Mouse (Mus musculus): ENCODE measurements around the gene Grap. TPM values are rescaled to one million over a fixed set of nuclear protein-coding genes. Genes with fewer than 3 reads are reported as not detected.

Gene Grap
- polyA plus RNA-seq, 1 experiment from 2014 or later = 6.8 TPM

DNA sequence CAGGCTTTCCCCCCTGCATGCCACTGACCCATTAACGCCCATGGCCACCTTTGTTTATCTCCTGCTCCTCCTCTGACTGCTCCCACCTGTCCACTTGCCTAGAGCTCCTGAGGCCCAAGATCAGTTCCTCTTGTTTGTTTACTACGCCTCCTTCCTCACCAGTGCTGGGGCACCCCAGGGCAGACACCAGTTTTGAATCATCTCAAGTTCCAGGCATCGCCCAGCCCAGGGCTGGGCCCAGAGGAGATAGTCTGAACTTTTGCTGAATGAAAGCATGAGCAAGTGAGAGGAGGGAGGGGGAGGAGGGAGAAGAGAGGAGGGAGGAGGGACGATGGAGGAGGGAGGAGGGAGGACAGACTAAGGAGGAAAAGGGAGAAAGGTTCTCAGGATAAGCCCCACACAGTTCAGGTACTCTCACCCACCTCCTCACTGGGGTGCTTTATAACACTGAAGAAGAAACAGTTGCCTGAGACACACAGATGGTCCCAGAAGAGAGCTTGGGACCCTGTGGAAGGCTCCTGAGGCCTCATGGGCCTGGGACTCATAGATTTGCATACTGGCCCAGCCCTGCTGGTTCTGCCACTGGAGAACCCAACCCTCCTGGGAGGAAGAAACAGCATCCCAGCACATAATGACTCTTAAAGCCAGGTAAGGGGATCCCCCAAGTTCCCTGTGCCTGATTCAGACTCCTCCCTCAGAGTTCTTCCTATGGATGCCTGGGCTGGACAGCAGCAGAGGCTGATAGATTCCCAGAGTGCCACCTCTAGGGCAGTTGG lies 26.2 kb downstream of the Grap start:
- Histone ChIP-seq H3K9me3 (ENCODE audit: control insufficient read depth, low read length) (no peaks in the 10 kb centered on the region), H3K27me3 (ENCODE audit: control insufficient read depth, insufficient read depth, low read length) (peaks cover 15% of the 10 kb centered on the region), H3K4me3 (ENCODE audit: low read depth, low read length) (no peak overlapping the region), H3K36me3 (ENCODE audit: control insufficient read depth, insufficient read depth, low read length) (no peaks in the 10 kb centered on the region), H3K4me1 (replicated peaks; ENCODE audit: control insufficient read depth, insufficient read depth, low read length) (peaks cover 5% of the 10 kb centered on the region), H3K9ac (ENCODE audit: low read depth, low read length) (no peak overlapping the region), H3K4me2 (replicated peaks; ENCODE audit: low read depth, low read length) (no peak overlapping the region), H3K27ac (ENCODE audit: low read depth, low read length) (no peak overlapping the region)
- ATAC-seq (ENCODE audit: low FRiP score) (no peak), DNase-seq (ENCODE audit: low spot score) (no peak)
- 75% methylated on average over 4 of the region's 4 CpGs for WGBS

DNA sequence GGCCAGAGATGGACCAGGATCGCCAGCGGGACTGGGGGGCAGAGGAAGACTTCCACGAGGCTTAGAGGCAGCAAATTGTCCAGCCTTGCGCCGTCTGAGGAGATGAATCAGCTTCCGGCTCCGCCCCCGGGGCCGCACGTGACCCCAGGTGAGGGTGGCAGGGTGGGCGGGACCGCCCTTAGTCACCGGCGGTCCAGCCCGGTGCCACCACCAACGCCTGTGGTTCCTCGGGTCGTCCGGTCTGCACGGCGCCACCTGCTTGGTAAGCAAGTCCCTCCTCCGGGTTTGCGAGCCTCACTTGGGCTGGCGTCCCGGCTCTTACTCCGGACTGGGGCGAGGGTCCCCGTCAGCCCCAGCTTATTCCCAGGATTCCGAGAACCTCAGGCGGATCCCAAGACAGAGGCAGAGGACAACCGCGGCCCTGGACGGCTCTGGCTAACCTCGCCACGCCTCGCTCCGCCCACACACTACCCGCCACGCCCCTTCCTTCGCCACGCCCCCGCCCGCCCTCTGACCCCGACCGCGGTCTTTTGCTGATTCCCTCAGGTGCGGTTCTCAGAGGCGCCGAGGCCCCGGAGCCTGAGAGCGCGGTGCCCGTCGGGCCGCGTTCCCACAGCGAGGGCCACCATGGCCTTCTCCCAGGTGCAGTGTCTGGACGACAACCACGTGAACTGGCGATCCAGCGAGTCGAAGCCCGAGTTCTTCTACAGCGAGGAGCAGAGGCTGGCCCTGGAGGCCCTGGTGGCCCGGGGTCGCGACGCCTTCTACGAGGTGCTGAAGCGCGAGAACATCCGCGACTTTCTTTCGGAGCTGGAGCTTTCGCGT lies 31.1 kb downstream of the Grap start, which contains the start of gene Fam83g:
Fam83g (plus strand) TSS at position 185 of the 825 bp plus-strand sequence.
- DNase-seq (ENCODE audit: low spot score) (peak; percentile 61), ATAC-seq (ENCODE audit: low FRiP score) (peak; percentile 49; the same call in 1 of the 2 replicates)
- Histone ChIP-seq H3K27ac (ENCODE audit: low read depth, low read length) (no peak within 1 kb of the TSS), H3K27me3 (ENCODE audit: control insufficient read depth, insufficient read depth, low read length) (peaks cover 31% of the 10 kb centered on the region), H3K9ac (ENCODE audit: low read depth, low read length) (peak within 1 kb of the TSS; percentile 4; the same call in 1 of the 2 replicates), H3K4me1 (replicated peaks; ENCODE audit: control insufficient read depth, insufficient read depth, low read length) (no peaks in the 10 kb centered on the region), H3K9me3 (ENCODE audit: control insufficient read depth, low read length) (no peaks in the 10 kb centered on the region), H3K4me3 (ENCODE audit: low read depth, low read length) (peak within 1 kb of the TSS; percentile 35), H3K4me2 (replicated peaks; ENCODE audit: low read depth, low read length) (peak within 1 kb of the TSS; percentile 41), H3K36me3 (ENCODE audit: control insufficient read depth, insufficient read depth, low read length) (no peaks in the 10 kb centered on the region)
- WGBS = 1% methylated on average over 67 of the region's 76 CpGs

DNA sequence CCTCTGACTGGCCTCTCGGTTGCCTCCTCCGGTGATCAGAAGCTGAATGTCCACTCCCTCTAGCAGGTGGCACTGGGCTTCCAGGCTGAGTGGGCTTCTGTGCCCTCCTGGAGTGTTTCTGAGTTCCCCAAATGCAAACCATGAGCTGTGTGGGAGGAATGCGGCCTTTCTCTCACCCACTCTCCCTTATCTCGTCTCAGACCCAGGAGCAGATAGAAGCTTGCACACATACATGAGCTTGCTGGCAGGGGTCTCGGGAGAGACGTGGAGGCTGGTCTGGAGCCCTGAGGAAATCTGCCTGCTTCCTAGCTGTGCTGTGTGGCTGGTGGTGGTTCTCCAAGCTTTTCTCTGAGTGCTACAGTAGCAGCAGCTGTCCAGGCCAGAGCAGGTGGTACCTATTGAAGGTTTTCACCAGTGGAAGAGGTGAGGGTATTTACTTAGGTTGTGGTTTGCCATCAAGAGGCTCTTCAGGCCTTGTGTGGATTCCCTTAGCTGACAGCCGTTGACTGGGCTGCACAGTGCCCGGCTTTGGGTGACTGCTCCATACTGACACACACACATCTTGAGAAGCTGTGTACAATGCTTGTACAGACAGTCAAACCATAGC lies 32.2 kb downstream of the Grap start:
- H3K9ac ChIP-seq (ENCODE audit: low read depth, low read length) = no peak overlapping the region
- no peaks in the 10 kb centered on the region for H3K4me1 ChIP-seq (replicated peaks; ENCODE audit: control insufficient read depth, insufficient read depth, low read length)
- H3K27ac ChIP-seq (ENCODE audit: low read depth, low read length) = no peak overlapping the region
- WGBS = 72% methylated on average over 8 of the region's 8 CpGs
- no peak for DNase-seq (ENCODE audit: low spot score)
- no peak for ATAC-seq (ENCODE audit: low FRiP score)
- no peaks in the 10 kb centered on the region for H3K36me3 ChIP-seq (ENCODE audit: control insufficient read depth, insufficient read depth, low read length)
- H3K4me3 ChIP-seq (ENCODE audit: low read depth, low read length) = no peak overlapping the region
- H3K9me3 ChIP-seq (ENCODE audit: control insufficient read depth, low read length) = no peaks in the 10 kb centered on the region
- H3K4me2 ChIP-seq (replicated peaks; ENCODE audit: low read depth, low read length) = no peak overlapping the region
- peaks cover 31% of the 10 kb centered on the region for H3K27me3 ChIP-seq (ENCODE audit: control insufficient read depth, insufficient read depth, low read length)

DNA sequence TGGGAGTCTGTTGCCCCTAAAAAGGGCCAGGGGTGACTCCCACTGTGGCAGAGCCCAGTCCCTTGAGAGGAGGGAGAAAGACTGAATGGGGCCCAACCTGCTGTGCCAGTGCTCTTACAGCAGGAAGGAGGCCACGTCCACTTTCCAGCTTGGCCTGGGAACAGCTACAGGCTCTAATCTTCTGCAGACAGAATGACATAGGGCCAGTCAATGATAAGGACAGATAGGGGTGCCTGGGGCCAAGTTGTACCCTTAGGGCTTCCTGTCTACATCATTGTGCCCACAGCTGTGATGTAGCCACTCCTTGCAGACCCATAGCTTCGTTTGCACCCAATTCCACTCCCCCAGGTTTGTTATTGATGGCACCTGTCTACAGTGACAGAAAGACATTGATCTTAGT lies 33.1 kb downstream of the Grap start:
- Histone ChIP-seq H3K9ac (ENCODE audit: low read depth, low read length) (no peak overlapping the region), H3K27me3 (ENCODE audit: control insufficient read depth, insufficient read depth, low read length) (peaks cover 31% of the 10 kb centered on the region), H3K9me3 (ENCODE audit: control insufficient read depth, low read length) (no peaks in the 10 kb centered on the region), H3K36me3 (ENCODE audit: control insufficient read depth, insufficient read depth, low read length) (no peaks in the 10 kb centered on the region), H3K4me2 (replicated peaks; ENCODE audit: low read depth, low read length) (no peak overlapping the region), H3K4me1 (replicated peaks; ENCODE audit: control insufficient read depth, insufficient read depth, low read length) (no peaks in the 10 kb centered on the region), H3K4me3 (ENCODE audit: low read depth, low read length) (no peak overlapping the region), H3K27ac (ENCODE audit: low read depth, low read length) (no peak overlapping the region)
- DNase-seq (ENCODE audit: low spot score) (no peak), ATAC-seq (ENCODE audit: low FRiP score) (no peak)
- 68% methylated on average over 2 of the region's 2 CpGs for WGBS

DNA sequence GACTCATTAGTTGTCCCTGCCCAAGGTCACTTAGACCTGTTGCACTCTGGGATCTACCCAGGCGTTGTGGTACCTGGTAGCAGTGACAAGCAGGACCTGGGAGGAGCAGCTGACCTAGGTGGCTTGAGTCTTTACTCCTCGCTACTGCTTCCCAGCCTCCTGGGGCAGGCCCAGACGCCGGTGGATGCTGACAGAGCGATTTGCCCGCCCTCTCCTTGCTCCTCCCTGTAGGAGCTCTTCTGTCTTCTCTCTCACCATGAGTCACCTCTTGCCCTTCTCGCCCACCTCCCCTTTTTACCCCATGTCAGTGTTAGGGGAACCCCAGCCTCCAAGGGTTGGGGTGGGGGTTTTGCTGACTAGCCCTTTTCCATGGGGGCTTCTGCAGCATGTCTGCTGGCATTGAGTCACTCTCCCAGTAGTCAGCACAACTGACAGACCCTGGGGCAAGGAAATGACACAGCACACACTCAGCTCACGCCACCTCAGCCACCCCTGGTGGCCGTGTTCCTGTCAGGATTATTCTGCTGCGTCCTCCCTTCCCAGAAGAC lies 33.9 kb downstream of the Grap start:
- 36% methylated on average over 10 of the region's 10 CpGs for WGBS

DNA sequence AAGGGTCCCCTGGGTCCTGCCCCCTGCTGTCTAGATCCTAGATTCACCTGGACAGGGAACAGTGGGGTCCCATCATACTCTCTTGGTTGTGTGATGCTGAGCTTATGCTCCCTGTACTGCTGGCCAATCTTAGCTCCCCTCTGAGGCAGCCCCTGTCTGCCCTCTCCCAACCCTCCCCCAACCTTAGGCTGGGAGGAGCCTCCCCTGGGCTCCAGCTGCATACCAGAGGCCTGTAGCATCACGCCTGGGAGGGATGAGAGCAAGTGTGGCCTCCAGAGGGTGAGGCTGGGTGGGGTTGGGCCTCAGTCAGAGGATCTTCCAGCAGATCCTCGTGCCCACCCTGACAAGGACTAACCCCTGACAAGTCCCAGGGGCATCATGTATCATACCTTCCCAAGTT lies 34.5 kb downstream of the Grap start:
- Histone ChIP-seq H3K4me3 (ENCODE audit: low read depth, low read length) (no peak overlapping the region), H3K9me3 (ENCODE audit: control insufficient read depth, low read length) (no peaks in the 10 kb centered on the region), H3K9ac (ENCODE audit: low read depth, low read length) (no peak overlapping the region), H3K27ac (ENCODE audit: low read depth, low read length) (no peak overlapping the region), H3K36me3 (ENCODE audit: control insufficient read depth, insufficient read depth, low read length) (no peaks in the 10 kb centered on the region), H3K4me2 (replicated peaks; ENCODE audit: low read depth, low read length) (no peak overlapping the region), H3K27me3 (ENCODE audit: control insufficient read depth, insufficient read depth, low read length) (peaks cover 31% of the 10 kb centered on the region), H3K4me1 (replicated peaks; ENCODE audit: control insufficient read depth, insufficient read depth, low read length) (no peaks in the 10 kb centered on the region)
- DNase-seq (ENCODE audit: low spot score) (no peak), ATAC-seq (ENCODE audit: low FRiP score) (no peak)
- 49% methylated on average over 2 of the region's 2 CpGs for WGBS

More for the DNA sequence above, 33.9 kb downstream of the Grap start:
- Histone ChIP-seq H3K9ac (ENCODE audit: low read depth, low read length) (no peak overlapping the region), H3K4me1 (replicated peaks; ENCODE audit: control insufficient read depth, insufficient read depth, low read length) (no peaks in the 10 kb centered on the region), H3K36me3 (ENCODE audit: control insufficient read depth, insufficient read depth, low read length) (no peaks in the 10 kb centered on the region), H3K4me2 (replicated peaks; ENCODE audit: low read depth, low read length) (no peak overlapping the region), H3K27ac (ENCODE audit: low read depth, low read length) (no peak overlapping the region), H3K27me3 (ENCODE audit: control insufficient read depth, insufficient read depth, low read length) (peaks cover 31% of the 10 kb centered on the region), H3K4me3 (ENCODE audit: low read depth, low read length) (no peak overlapping the region), H3K9me3 (ENCODE audit: control insufficient read depth, low read length) (no peaks in the 10 kb centered on the region)
- DNase-seq (ENCODE audit: low spot score) (no peak), ATAC-seq (ENCODE audit: low FRiP score) (no peak)

DNA sequence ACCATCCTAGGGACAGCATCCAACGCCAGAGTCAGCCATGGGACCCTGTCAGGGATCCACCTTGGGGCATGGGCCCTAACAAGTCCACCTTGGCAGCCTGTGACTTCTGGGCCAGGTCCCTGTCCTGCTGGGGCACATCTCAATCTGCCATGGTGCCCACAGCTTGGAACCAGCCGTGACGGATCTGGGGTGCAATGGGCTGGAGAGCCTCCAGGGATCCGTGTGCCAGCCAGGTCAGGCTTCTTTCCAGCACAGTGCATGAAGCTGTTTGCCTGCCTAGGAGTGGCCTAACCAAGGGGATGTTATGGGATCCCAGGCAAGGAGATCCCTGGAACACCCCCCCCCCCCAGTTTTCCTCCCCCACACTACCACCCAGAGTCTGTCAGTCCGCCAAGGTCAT lies 39.9 kb downstream of the Grap start:
- H3K27ac ChIP-seq (ENCODE audit: low read depth, low read length) = no peak overlapping the region
- ATAC-seq (ENCODE audit: low FRiP score) (no peak), DNase-seq (ENCODE audit: low spot score) (no peak)
- 89% methylated on average over 5 of the region's 5 CpGs for WGBS
- no peak overlapping the region for H3K9ac ChIP-seq (ENCODE audit: low read depth, low read length)
- no peaks in the 10 kb centered on the region for H3K27me3 ChIP-seq (ENCODE audit: control insufficient read depth, insufficient read depth, low read length)
- no peak overlapping the region for H3K4me2 ChIP-seq (replicated peaks; ENCODE audit: low read depth, low read length)
- H3K9me3 ChIP-seq (ENCODE audit: control insufficient read depth, low read length) = no peaks in the 10 kb centered on the region
- no peaks in the 10 kb centered on the region for H3K36me3 ChIP-seq (ENCODE audit: control insufficient read depth, insufficient read depth, low read length)
- H3K4me1 ChIP-seq (replicated peaks; ENCODE audit: control insufficient read depth, insufficient read depth, low read length) = no peaks in the 10 kb centered on the region
- H3K4me3 ChIP-seq (ENCODE audit: low read depth, low read length) = no peak overlapping the region

DNA sequence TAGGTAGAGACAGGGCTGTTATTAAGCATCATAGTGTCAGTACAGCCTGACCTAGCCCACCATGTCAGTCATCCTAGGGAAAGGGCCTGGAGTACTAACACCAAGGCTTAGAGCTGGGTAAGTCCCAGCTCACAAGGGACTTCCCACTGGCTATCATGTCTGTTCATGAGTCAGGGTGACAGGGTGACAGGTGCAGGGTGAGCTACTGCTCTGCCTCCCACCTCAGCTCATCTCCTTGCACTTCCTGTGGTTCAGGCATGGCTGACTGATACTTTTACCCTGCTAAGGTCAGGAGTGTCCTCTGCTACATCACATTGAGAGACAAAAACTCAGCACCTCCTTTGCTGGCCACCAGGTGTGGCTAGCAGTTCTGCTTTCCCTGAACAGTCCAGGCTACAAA lies 45.8 kb downstream of the Grap start:
- H3K9ac ChIP-seq (ENCODE audit: low read depth, low read length) = no peak overlapping the region
- DNase-seq (ENCODE audit: low spot score) (no peak), ATAC-seq (ENCODE audit: low FRiP score) (no peak)
- no peak overlapping the region for H3K4me2 ChIP-seq (replicated peaks; ENCODE audit: low read depth, low read length)
- H3K27me3 ChIP-seq (ENCODE audit: control insufficient read depth, insufficient read depth, low read length) = 0 out of 2 replicates have a peak, but pooled peaks cover 5% of the 10 kb centered on the region
- H3K4me1 ChIP-seq (replicated peaks; ENCODE audit: control insufficient read depth, insufficient read depth, low read length) = 0 out of 2 replicates have a peak, but pooled peaks cover 3% of the 10 kb centered on the region
- H3K4me3 ChIP-seq (ENCODE audit: low read depth, low read length) = no peak overlapping the region
- H3K9me3 ChIP-seq (ENCODE audit: control insufficient read depth, low read length) = no peaks in the 10 kb centered on the region
- H3K27ac ChIP-seq (ENCODE audit: low read depth, low read length) = no peak overlapping the region
- H3K36me3 ChIP-seq (ENCODE audit: control insufficient read depth, insufficient read depth, low read length) = no peaks in the 10 kb centered on the region

Data from hindbrain, embryonic 11.5 days (tissue).